In the genomic region with DNA sequence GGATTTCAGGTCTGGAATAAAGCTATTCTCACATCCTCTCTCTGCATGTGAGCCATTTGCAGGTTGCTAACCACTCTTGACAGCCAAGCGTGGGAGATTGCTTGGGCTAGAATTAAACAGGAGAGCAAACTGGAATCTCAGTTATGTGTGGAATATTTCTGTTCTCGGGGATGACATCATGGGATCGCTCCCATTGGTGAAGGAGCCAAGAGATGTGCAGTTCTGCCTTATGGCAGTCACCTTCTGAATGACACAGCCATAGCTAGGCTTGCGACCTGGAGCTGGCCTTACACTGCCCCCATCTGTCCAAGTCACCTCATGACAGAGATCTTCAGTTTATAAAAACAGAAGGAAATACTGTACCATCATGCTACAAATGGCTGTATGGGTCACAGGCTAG, we compare ENCODE assay signal across 8 mouse cellular contexts.
DNase-seq lines count a peak whose midpoint lies in the region; ATAC-seq lines count a peak whose summit lies in the region.

No protein-coding gene starts in this region.

- H3K4me2 ChIP-seq in neural tube, embryonic 15.5 days, result no peak overlapping the region

- no peaks in the 10 kb centered on the region for H3K9me3 ChIP-seq in neural tube, embryonic 15.5 days (replicated peaks)

- H3K4me1 ChIP-seq in neural tube, embryonic 15.5 days, result no peaks in the 10 kb centered on the region

- no peaks in the 10 kb centered on the region for H3K36me3 ChIP-seq in neural tube, embryonic 15.5 days

- DNase-seq in heart, adult 8-10 months (ENCODE audit: low spot score), result peak; percentile 27
- DNase-seq in heart, postnatal 25 days (ENCODE audit: low spot score), result no peak
- DNase-seq in cerebellum, adult 9-11 months, result peak; percentile 91
- peak; percentile 51 to 85 for DNase-seq in frontal cortex, postnatal 36 days (ENCODE audit: low spot score in 2 of 2)
- peak; percentile 66 for DNase-seq in kidney, adult 9 months
- DNase-seq in left cerebral cortex, postnatal 36 days (ENCODE audit: low spot score in 2 of 2), result peak; percentile 62 to 65
- no peak for DNase-seq in thymus, postnatal 36 days

- H3K4me3 ChIP-seq in neural tube, embryonic 15.5 days (replicated peaks), result no peak overlapping the region

- intact Hi-C loops in heart, postnatal 25 days (cut with DNase I), result loop anchor here (1.0 to 5.0 kb wide), 2 partner anchors 112 to 457 kb away; no protein-coding TSS in a partner anchor
- intact Hi-C loops in left cerebral cortex, postnatal 36 days (cut with DNase I), result loop anchor here (5.0 kb wide), 2 partner anchors 117 to 457 kb away; a partner anchor contains a TSS

- no peak overlapping the region for H3K27ac ChIP-seq in neural tube, embryonic 15.5 days (replicated peaks)

- no peaks in the 10 kb centered on the region for H3K27me3 ChIP-seq in neural tube, embryonic 15.5 days (replicated peaks)

- 49% methylated on average over 4 of the region's 4 CpGs for WGBS in neural tube, embryonic 15.5 days

- ATAC-seq in neural tube, embryonic 15.5 days (ENCODE audit: low FRiP score), result peak; percentile 85; the same call in 1 of the 2 replicates

- H3K9ac ChIP-seq in neural tube, embryonic 15.5 days (replicated peaks), result no peak overlapping the region

Comparison
In these comparisons a context has a peak if more than half of its experiments do, and no peak if none do; other contexts are left out.
1. DNase-seq: peak in heart, adult 8-10 months (single experiment), cerebellum, adult 9-11 months (single experiment), frontal cortex, postnatal 36 days (2 of 2), kidney, adult 9 months (single experiment) and left cerebral cortex, postnatal 36 days (2 of 2); none in heart, postnatal 25 days (single experiment) and thymus, postnatal 36 days (0 of 2).